Mouse (Mus musculus): ENCODE data around the gene Dcaf6.

GRCm38 (mm10) chr1:165469717-165470116, 9.4 kb upstream of the Dcaf6 start:
- TF ChIP-seq POLR2A (IDR thresholded peaks at IDR 0.05; ENCODE audit: borderline replicate concordance, control insufficient read depth, low read depth, low read length) (no peak), CTCF (IDR thresholded peaks at IDR 0.05; ENCODE audit: control insufficient read depth, insufficient read depth, low read length) (no peak)

Data from bone marrow, adult 2 months (tissue).